Mouse (Mus musculus) limb, embryonic 13.5 days (tissue): ENCODE results near the gene Nubpl. TPM values are rescaled to one million over a fixed set of nuclear protein-coding genes. Genes with fewer than 3 reads are reported as not detected.

Experiments used
- ATAC-seq: fragments of 200-750 bp; cut with Nextera tagmentation; 2 replicates; pipeline ENCODE4 v1.8.0; 2017; ENCODE audit warnings: low read depth, moderate number of reproducible peaks, moderate TSS enrichment; ENCODE audit not compliant: low FRiP score
- H3K27ac ChIP-seq: fragments of 300-500 bp; sonication (generic); 2 replicates; pipeline ENCODE4 v1.5.1; 2015; ENCODE audit warnings: inconsistent platforms, mild to moderate bottlenecking, moderate library complexity
- H3K27me3 ChIP-seq: fragments of 300-500 bp; sonication (generic); 2 replicates; pipeline ENCODE4 v1.6.1; 2015; ENCODE audit warnings: mild to moderate bottlenecking, inconsistent platforms
- H3K36me3 ChIP-seq: fragments of 300-500 bp; sonication (generic); 2 replicates; pipeline ENCODE4 v1.6.1; 2015; ENCODE audit warnings: inconsistent platforms, mild to moderate bottlenecking, moderate library complexity
- H3K4me1 ChIP-seq: fragments of 300-500 bp; sonication (generic); 2 replicates; pipeline ENCODE4 v1.6.1; 2015; ENCODE audit warnings: inconsistent platforms
- H3K4me2 ChIP-seq: fragments of 300-500 bp; sonication (generic); replicated peaks from 2 replicates; pipeline ENCODE4 v1.6.1; 2015; ENCODE audit warnings: inconsistent platforms, mild to moderate bottlenecking, moderate library complexity
- H3K4me3 ChIP-seq: fragments of 300-500 bp; sonication (generic); 2 replicates; pipeline ENCODE4 v1.5.1; 2015; ENCODE audit warnings: moderate library complexity, mild to moderate bottlenecking, inconsistent platforms
- H3K9ac ChIP-seq: fragments of 300-500 bp; sonication (generic); 2 replicates; pipeline ENCODE4 v1.6.1; 2015; ENCODE audit warnings: mild to moderate bottlenecking, inconsistent platforms
- H3K9me3 ChIP-seq: fragments of 300-500 bp; sonication (generic); 2 replicates; pipeline ENCODE4 v1.6.1; 2016; ENCODE audit warnings: inconsistent platforms
- WGBS: fragments of 180-500 bp; shearing (Covaris S2); methylation state at CpG from one replicate; pipeline ENCODE4 v1.1.7; 2015; 5-methylcytosine and 5-hydroxymethylcytosine counted together
- polyA plus RNA-seq: library from polyadenylated mRNA; unstranded; fragments of >200 nt; fragmentation: Nextera tagmentation; extraction: Ambion mirVana; gene quantifications from 2 replicates; pipeline ENCODE4 v1.2.1, GENCODE M21; 2015

Nubpl gene
- polyA plus RNA-seq, 1 experiment from 2014 or later, result 13.8 TPM

DNA sequence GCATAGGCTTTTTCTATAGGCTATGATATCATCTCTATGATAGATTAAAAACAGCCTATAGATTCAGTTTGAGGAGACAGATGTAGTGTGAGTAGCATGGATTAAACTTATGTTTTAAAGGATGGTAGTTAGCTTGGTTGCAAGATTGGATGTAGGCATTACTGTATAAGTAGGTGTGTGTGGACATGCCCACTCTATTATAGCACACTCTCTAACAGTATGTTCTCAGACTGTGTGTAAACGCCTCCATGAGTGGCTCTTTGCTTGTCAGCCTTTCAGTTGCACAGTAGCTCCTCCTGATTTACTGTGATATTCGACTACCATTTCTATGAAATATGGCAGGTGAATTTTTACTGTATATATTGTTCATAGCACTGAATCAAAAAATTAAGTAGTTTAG, 205.4 kb downstream of the Nubpl start:
- Histone ChIP-seq H3K27me3 (no peaks in the 10 kb centered on the region), H3K9ac (no peak overlapping the region), H3K4me2 (no peak overlapping the region), H3K27ac (no peak overlapping the region), H3K9me3 (no peaks in the 10 kb centered on the region), H3K4me1 (no peaks in the 10 kb centered on the region), H3K36me3 (no peaks in the 10 kb centered on the region), H3K4me3 (no peak overlapping the region)
- WGBS, result 80% methylated on average over 2 of the region's 2 CpGs
- ATAC-seq, result no peak

DNA sequence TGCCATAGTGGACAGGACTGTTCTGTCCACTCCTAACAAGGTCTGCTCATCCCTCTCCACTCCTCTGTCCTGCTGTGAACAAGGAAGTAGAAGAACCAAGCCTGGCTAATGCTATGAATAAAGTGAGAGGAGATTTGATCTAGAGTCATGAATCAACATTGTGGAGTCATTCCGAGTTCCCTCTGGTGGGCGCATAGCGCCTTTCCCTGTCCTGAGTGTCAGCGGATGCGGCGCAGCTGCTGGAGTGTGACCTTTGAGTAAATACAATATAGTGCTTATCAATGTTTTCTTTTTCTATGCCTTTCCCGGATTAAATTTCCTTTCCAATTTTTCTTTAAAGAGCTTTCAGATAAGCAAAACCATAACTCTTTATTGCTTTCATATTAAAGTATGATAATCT, 208.8 kb downstream of the Nubpl start:
- H3K27ac ChIP-seq, result no peak overlapping the region
- no peak overlapping the region for H3K4me3 ChIP-seq
- ATAC-seq, result no peak
- no peak overlapping the region for H3K9ac ChIP-seq
- H3K4me1 ChIP-seq, result no peaks in the 10 kb centered on the region
- WGBS, result 92% methylated on average over 7 of the region's 7 CpGs
- no peak overlapping the region for H3K4me2 ChIP-seq
- H3K27me3 ChIP-seq, result no peaks in the 10 kb centered on the region
- no peaks in the 10 kb centered on the region for H3K9me3 ChIP-seq
- no peaks in the 10 kb centered on the region for H3K36me3 ChIP-seq

DNA sequence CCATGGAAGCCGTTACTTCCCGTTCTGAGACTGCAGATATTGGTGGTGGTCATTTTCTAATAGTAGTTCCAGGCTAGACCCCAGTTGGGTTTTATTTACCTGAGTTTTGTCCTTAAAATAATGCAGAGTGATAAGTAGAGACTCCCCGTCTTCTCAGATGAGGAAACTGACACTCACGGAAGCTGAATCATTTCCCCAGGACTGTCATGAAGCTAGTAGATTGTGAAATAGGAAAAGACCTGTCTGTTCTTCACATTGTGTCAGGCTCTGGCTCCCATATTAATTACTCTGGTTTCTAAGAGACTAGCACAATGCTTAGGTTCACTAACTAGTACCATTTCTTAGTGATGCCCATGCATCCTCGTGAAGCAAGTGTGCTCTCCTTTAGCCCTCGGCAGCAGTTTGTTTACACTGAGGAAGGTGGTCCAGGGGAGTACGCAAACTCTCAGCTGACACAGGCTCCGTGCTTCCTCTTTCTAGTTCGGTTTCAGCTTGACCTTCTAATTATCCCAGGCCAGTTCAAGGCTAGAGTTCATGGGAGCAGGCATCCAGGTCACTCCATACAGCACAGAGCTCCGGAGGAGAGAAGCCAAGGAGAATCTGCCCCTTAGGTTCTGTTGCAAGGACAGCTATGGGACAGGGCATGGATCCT, 209.9 kb downstream of the Nubpl start:
- WGBS, result 68% methylated on average over 10 of the region's 10 CpGs
- Histone ChIP-seq H3K9me3 (no peaks in the 10 kb centered on the region), H3K27me3 (no peaks in the 10 kb centered on the region), H3K4me1 (no peaks in the 10 kb centered on the region), H3K4me3 (no peak overlapping the region), H3K4me2 (no peak overlapping the region), H3K36me3 (no peaks in the 10 kb centered on the region), H3K27ac (no peak overlapping the region), H3K9ac (no peak overlapping the region)
- ATAC-seq, result no peak

DNA sequence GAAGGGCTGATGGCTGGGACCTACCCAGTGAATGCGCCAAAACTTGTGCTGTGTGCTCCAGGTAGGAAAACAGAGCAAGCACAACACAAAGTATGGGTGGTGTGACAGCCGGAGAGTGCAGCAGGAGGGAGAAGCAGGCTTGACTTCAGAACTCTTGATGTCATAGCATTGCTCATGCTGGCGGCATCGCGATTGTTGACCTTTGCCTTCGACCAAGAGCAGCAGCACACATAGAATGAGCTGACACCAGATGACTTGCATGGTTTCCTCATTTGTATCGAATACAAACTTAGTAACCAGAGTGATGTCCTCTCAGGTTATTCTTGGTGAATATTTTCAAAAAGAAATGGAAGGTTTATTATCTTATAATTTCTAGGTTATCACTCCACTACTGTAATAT, 211.1 kb downstream of the Nubpl start:
- H3K9ac ChIP-seq, result no peak overlapping the region
- no peaks in the 10 kb centered on the region for H3K36me3 ChIP-seq
- H3K4me1 ChIP-seq, result no peaks in the 10 kb centered on the region
- no peak overlapping the region for H3K27ac ChIP-seq
- no peak overlapping the region for H3K4me3 ChIP-seq
- 0 out of 2 replicates have a peak, but pooled peaks cover 3% of the 10 kb centered on the region for H3K9me3 ChIP-seq
- WGBS, result 90% methylated on average over 7 of the region's 7 CpGs
- no peaks in the 10 kb centered on the region for H3K27me3 ChIP-seq
- no peak for ATAC-seq
- H3K4me2 ChIP-seq, result no peak overlapping the region

DNA sequence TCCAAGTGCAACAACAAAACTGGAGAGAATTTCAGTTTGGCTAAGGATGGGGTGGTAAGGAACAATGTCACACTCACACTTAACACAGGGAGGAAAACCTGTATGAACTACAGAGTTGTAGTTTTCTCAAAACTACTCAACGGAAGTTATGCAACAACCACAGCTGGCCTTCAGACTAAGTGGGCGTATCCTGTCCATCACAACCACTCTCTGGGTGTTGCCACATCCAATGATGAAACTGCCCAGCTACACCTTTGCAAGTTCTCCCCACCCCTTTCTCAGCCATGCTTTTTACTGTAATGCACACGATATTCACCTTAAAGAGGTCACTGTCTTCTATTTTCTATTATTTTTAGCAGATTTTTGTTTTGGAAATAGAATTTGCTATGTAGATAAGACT, 217.3 kb downstream of the Nubpl start:
- no peaks in the 10 kb centered on the region for H3K4me1 ChIP-seq
- H3K36me3 ChIP-seq, result no peaks in the 10 kb centered on the region
- 92% methylated on average over 3 of the region's 3 CpGs for WGBS
- H3K27ac ChIP-seq, result no peak overlapping the region
- 0 out of 2 replicates have a peak, but pooled peaks cover 3% of the 10 kb centered on the region for H3K9me3 ChIP-seq
- H3K9ac ChIP-seq, result no peak overlapping the region
- H3K4me2 ChIP-seq, result no peak overlapping the region
- no peaks in the 10 kb centered on the region for H3K27me3 ChIP-seq
- ATAC-seq, result no peak
- H3K4me3 ChIP-seq, result no peak overlapping the region

- Histone ChIP-seq H3K4me3 (no peak overlapping the region), H3K4me1 (no peaks in the 10 kb centered on the region), H3K4me2 (no peak overlapping the region), H3K27me3 (no peaks in the 10 kb centered on the region), H3K9ac (no peak overlapping the region), H3K9me3 (0 out of 2 replicates have a peak, but pooled peaks cover 3% of the 10 kb centered on the region), H3K27ac (no peak overlapping the region), H3K36me3 (no peaks in the 10 kb centered on the region)
- 35% methylated on average over 6 of the region's 6 CpGs for WGBS
- ATAC-seq, result no peak
Measured at GRCm38 (mm10) chr12:52317635-52318034, 220.1 kb downstream of the Nubpl start.

- no peak overlapping the region for H3K27ac ChIP-seq
- H3K9ac ChIP-seq, result no peak overlapping the region
- 60% methylated on average over 9 of the region's 9 CpGs for WGBS
- no peak overlapping the region for H3K4me3 ChIP-seq
- H3K36me3 ChIP-seq, result no peaks in the 10 kb centered on the region
- H3K4me2 ChIP-seq, result no peak overlapping the region
- H3K9me3 ChIP-seq, result no peaks in the 10 kb centered on the region
- no peak for ATAC-seq
- H3K4me1 ChIP-seq, result no peaks in the 10 kb centered on the region
- no peaks in the 10 kb centered on the region for H3K27me3 ChIP-seq
Measured at GRCm38 (mm10) chr12:52318426-52318825, 220.9 kb downstream of the Nubpl start.

- 68% methylated on average over 6 of the region's 6 CpGs for WGBS
- H3K4me2 ChIP-seq, result no peak overlapping the region
- H3K4me3 ChIP-seq, result no peak overlapping the region
- H3K27me3 ChIP-seq, result no peaks in the 10 kb centered on the region
- no peaks in the 10 kb centered on the region for H3K9me3 ChIP-seq
- no peaks in the 10 kb centered on the region for H3K4me1 ChIP-seq
- no peak for ATAC-seq
- H3K36me3 ChIP-seq, result no peaks in the 10 kb centered on the region
- H3K27ac ChIP-seq, result no peak overlapping the region
- no peak overlapping the region for H3K9ac ChIP-seq
Measured at GRCm38 (mm10) chr12:52319156-52319555, 221.6 kb downstream of the Nubpl start.

DNA sequence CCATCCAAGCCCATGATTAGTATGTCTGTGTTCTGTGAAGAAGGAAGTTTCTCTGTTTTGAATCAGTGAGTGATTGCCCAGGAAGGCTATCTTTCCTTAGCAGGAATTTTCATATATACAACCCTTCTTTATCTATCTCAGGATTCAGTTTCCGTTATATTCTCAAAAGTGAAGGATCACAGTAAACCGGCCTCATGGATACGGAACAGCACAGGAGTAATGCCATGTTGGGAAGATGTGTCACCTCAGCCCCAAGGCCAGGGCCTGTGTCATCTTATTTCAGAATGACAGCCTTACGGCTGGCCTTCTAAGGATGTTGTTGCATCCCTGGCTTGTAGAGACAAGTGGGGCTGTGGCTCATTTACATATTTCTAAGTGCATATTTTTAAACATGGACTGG, 231.0 kb downstream of the Nubpl start:
- Histone ChIP-seq H3K9ac (no peak overlapping the region), H3K27ac (no peak overlapping the region), H3K9me3 (no peaks in the 10 kb centered on the region), H3K4me3 (no peak overlapping the region), H3K27me3 (no peaks in the 10 kb centered on the region), H3K4me1 (peaks cover 4% of the 10 kb centered on the region; the same call in 1 of the 2 replicates), H3K36me3 (no peaks in the 10 kb centered on the region), H3K4me2 (no peak overlapping the region)
- 90% methylated on average over 4 of the region's 4 CpGs for WGBS
- ATAC-seq, result no peak

- 93% methylated on average over 11 of the region's 11 CpGs for WGBS
- ATAC-seq, result no peak
Measured at GRCm38 (mm10) chr12:52335142-52335765, 237.7 kb downstream of the Nubpl start.

DNA sequence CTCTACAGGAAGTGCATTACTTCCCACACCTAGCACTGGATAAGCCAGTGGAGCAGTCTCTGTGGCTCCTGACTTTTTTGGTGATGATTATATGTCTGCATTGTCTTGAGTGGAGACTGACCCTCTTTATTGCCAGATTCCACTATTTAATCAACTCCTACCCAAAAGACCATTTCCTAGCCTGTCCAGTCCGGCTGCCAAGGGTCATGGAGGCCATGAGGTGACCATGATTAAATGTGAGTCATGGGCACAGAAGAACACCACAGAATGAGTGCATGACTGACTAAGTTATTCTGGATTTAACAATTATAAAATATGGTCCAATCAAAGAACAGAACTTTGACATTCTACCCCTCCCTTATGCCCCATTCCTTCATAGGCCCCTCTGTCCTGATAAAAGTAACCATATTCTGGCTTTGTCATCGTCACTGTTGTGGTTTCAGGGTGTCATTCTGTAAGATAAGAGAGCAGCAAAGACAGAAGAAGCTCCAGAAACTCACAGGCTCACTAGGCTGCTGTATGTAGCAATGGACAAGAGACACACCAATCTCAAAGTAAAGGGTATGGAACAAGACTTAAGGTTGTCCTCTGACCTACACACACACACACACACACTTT, 240.7 kb downstream of the Nubpl start:
- Histone ChIP-seq H3K9me3 (no peaks in the 10 kb centered on the region), H3K27me3 (no peaks in the 10 kb centered on the region), H3K4me1 (peaks cover 11% of the 10 kb centered on the region), H3K9ac (no peak overlapping the region), H3K4me2 (no peak overlapping the region), H3K27ac (no peak overlapping the region), H3K4me3 (no peak overlapping the region), H3K36me3 (no peaks in the 10 kb centered on the region)
- no peak for ATAC-seq
- WGBS, result 70% methylated on average over 2 of the region's 2 CpGs

More at GRCm38 (mm10) chr12:52335142-52335765, 237.7 kb downstream of the Nubpl start:
- H3K36me3 ChIP-seq, result no peaks in the 10 kb centered on the region
- no peak overlapping the region for H3K4me3 ChIP-seq
- no peak overlapping the region for H3K9ac ChIP-seq
- H3K9me3 ChIP-seq, result no peaks in the 10 kb centered on the region
- no peaks in the 10 kb centered on the region for H3K27me3 ChIP-seq
- H3K4me2 ChIP-seq, result no peak overlapping the region
- H3K4me1 ChIP-seq, result peaks cover 11% of the 10 kb centered on the region
- H3K27ac ChIP-seq, result no peak overlapping the region

DNA sequence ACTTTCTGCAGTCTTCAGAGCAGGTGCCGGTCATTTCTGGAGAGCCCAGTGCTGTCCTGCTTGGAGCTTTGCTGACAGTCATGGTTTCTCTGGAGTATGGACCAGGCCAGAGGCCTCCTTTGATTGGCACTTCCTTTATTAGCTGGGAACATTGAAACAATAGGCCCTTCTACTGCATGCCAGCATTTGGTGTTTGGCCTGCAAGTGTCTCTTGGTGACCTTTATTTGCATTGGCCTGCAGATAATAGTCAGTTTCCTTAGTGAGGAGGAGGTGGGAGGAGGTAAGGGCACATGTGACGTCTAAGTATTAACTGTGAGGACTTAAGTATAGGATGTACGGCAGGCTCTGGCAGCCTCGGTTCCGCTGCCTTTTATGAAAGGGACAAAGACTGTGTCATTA, 249.1 kb downstream of the Nubpl start:
- Histone ChIP-seq H3K4me3 (no peak overlapping the region), H3K4me1 (peaks cover 16% of the 10 kb centered on the region), H3K27ac (no peak overlapping the region), H3K9ac (no peak overlapping the region), H3K36me3 (no peaks in the 10 kb centered on the region), H3K9me3 (no peaks in the 10 kb centered on the region), H3K4me2 (no peak overlapping the region), H3K27me3 (no peaks in the 10 kb centered on the region)
- 63% methylated on average over 5 of the region's 5 CpGs for WGBS
- no peak for ATAC-seq
